Comparison of ENCODE assay signal across 20 mouse cellular contexts in genomic region chr12:53527046-53527445, GRCm38 (mm10).
"Had no signal": no experiment of that assay in that cellular context is flagged by ENCODE, and none has a peak within 500 bp of the region (broad histone marks: within the 10 kb centered on the region; RNA-seq: fewer than 3 reads in every experiment).

No protein-coding gene starts in this region.

- ATAC-seq: liver, embryonic 12.5 days; midbrain, embryonic 16.5 days had no signal

- H3K27me3 ChIP-seq: liver, embryonic 12.5 days; midbrain, embryonic 12.5 days; neural tube, embryonic 12.5 days; neural tube, embryonic 15.5 days; stomach, embryonic 15.5 days had no signal

- H3K4me3 ChIP-seq: liver, embryonic 12.5 days; midbrain, embryonic 10.5 days; midbrain, embryonic 12.5 days; myocyte; neural tube, embryonic 12.5 days; neural tube, embryonic 15.5 days; stomach, embryonic 15.5 days had no signal

- H3K4me2 ChIP-seq: liver, embryonic 12.5 days; lung, embryonic 14.5 days; midbrain, embryonic 12.5 days; neural tube, embryonic 12.5 days; neural tube, embryonic 15.5 days; stomach, embryonic 15.5 days had no signal

- H3K9ac ChIP-seq: liver, embryonic 12.5 days; liver, embryonic 14.5 days; lung, embryonic 14.5 days; midbrain, embryonic 12.5 days; neural tube, embryonic 12.5 days; neural tube, embryonic 15.5 days; stomach, embryonic 15.5 days had no signal

- H3K4me1 ChIP-seq: liver, embryonic 12.5 days; neural tube, embryonic 12.5 days; stomach, embryonic 15.5 days had no signal

- H3K27ac ChIP-seq: liver, embryonic 12.5 days; liver, embryonic 14.5 days; midbrain, embryonic 10.5 days; midbrain, embryonic 12.5 days; neural tube, embryonic 12.5 days; neural tube, embryonic 15.5 days; stomach, embryonic 15.5 days; stomach, postnatal 0 days had no signal

- H3K36me3 ChIP-seq: liver, embryonic 12.5 days; midbrain, embryonic 12.5 days; neural tube, embryonic 12.5 days; neural tube, embryonic 15.5 days; stomach, embryonic 15.5 days had no signal

- DNase-seq: lung, adult 18-20 months; lung, embryonic 14.5 days; lung, postnatal 10 days; lung, postnatal 4 days; right cerebral cortex, adult 18-20 months; right cerebral cortex, postnatal 25 days; right cerebral cortex, postnatal 4 days; thymus, adult 2 months; thymus, postnatal 25 days; thymus, postnatal 4 days had no signal

- H3K9me3 ChIP-seq: liver, embryonic 12.5 days; midbrain, embryonic 10.5 days; midbrain, embryonic 12.5 days; neural tube, embryonic 12.5 days; neural tube, embryonic 15.5 days; stomach, embryonic 15.5 days had no signal
